Mouse (Mus musculus) erythroblast, embryonic 14.5 days (primary cell): ENCODE data around the gene Nit1. TPM values are rescaled to one million over a fixed set of nuclear protein-coding genes. Genes with fewer than 3 reads are reported as not detected.
"Not testable (repeated sequence)": the region's sequence is repeated elsewhere in the genome, so short reads cannot be mapped to it uniquely, and the experiment has no call there.

ENCODE experiments used
- H3K27me3 ChIP-seq: 2 replicates; pipeline ENCODE4 v1.6.1; 2012; ENCODE audit warnings: inconsistent platforms; ENCODE audit not compliant: control insufficient read depth
- H3K36me3 ChIP-seq: 2 replicates; pipeline ENCODE4 v1.6.1; 2012; ENCODE audit warnings: mild to moderate bottlenecking, inconsistent platforms; ENCODE audit not compliant: control insufficient read depth
- H3K4me1 ChIP-seq: 2 replicates; pipeline ENCODE4 v1.6.1; 2012; ENCODE audit warnings: inconsistent platforms; ENCODE audit not compliant: control insufficient read depth
- H3K4me3 ChIP-seq: replicated peaks from 2 replicates; pipeline ENCODE3; 2012; ENCODE audit warnings: moderate library complexity, mild to moderate bottlenecking, inconsistent platforms
- H3K9me3 ChIP-seq: 2 replicates; pipeline ENCODE4 v1.6.1; 2012; ENCODE audit warnings: low read length, inconsistent platforms, mixed read lengths; ENCODE audit not compliant: control insufficient read depth
- GATA1 ChIP-seq: IDR thresholded peaks from 2 replicates; pipeline ENCODE4 v1.6.1; 2012; ENCODE audit warnings: low read length, inconsistent platforms, mixed read lengths
- TAL1 ChIP-seq: IDR thresholded peaks from 3 replicates; pipeline ENCODE4 v1.6.1; 2012; ENCODE audit warnings: low read length, inconsistent platforms, mixed read lengths
- polyA plus RNA-seq: library from polyadenylated mRNA; stranded (reverse); fragments of >175 nt; gene quantifications from 2 replicates; pipeline ENCODE4 v1.2.3, GENCODE M21; 2012

The Nit1 gene
- polyA plus RNA-seq, 1 experiment = 0.98 TPM

DNA sequence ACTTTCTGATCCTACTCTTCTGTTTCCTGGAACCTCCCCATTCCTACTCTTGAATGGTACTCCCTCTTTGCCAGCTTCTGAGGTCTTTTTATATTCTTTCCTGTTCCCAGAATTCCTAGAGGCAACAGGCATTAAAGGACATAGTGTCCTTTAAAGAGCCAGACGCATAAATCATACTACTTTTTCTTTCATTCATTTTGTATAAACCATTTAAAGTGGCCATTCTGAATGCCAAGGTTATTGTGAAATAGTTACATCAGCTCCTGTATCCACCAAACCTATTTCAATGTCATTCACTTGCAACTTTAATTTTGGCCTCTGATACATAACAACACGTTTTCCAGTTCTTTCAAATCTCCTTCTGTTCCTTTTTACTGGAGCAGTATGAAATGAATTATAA is 36.1 kb downstream of the Nit1 start:
- H3K4me1 ChIP-seq = no peaks in the 10 kb centered on the region
- TF ChIP-seq TAL1 = no peak
- no peak for TF ChIP-seq GATA1
- no peaks in the 10 kb centered on the region for H3K36me3 ChIP-seq
- no peaks in the 10 kb centered on the region for H3K9me3 ChIP-seq
- H3K4me3 ChIP-seq = no peak overlapping the region
- H3K27me3 ChIP-seq = peaks cover 31% of the 10 kb centered on the region

DNA sequence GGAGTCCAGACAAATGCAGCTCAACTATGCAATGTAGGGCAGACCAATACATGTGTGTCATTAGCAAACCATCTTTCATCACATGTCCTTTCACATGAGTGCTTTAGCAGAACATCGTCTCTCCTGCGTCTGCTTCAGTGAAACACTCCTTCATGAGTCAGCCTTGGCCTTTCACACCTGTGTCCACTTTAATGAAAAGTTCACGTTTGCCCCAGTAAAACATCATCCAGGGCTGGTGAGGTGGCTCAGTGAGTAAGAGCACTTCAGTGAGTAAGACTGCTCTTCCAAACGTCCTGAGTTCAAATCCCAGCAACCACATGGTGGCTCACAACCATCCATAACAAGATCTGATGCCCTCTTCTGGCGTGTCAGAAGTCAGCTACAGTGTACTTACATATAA is 39.3 kb downstream of the Nit1 start:
- H3K27me3 ChIP-seq = peaks cover 35% of the 10 kb centered on the region
- not testable (repeated sequence) for H3K4me3 ChIP-seq, H3K9me3 ChIP-seq, H3K4me1 ChIP-seq, H3K36me3 ChIP-seq

- Histone ChIP-seq H3K36me3 (no peaks in the 10 kb centered on the region), H3K9me3 (peaks cover 2% of the 10 kb centered on the region; the same call in 1 of the 2 replicates), H3K4me1 (peaks cover 16% of the 10 kb centered on the region), H3K27me3 (peaks cover 45% of the 10 kb centered on the region), H3K4me3 (no peak overlapping the region)
- no peak for TF ChIP-seq GATA1
Measured at GRCm38 (mm10) chr1:171298226-171298625, 47.2 kb downstream of the Nit1 start.

DNA sequence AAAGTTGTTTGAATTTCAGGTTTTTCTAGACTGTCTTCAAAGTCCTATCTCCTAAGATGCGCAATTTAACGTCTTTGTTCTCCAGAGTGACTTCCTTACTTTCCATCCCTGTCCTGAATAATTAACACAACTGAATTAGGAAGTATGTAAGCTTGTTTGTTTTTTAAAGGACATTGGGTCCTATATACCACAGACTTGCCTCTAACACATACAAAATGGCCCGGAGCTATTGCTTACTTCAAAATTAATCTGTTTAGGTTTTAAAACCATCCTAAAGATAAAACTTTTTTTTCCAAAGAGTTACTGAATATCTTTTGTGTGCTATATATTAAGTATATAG is 50.4 kb downstream of the Nit1 start:
- peaks cover 5% of the 10 kb centered on the region; the same call in 1 of the 2 replicates for H3K9me3 ChIP-seq
- no peak for TF ChIP-seq GATA1
- TF ChIP-seq TAL1 = no peak
- H3K36me3 ChIP-seq = peaks cover 6% of the 10 kb centered on the region
- H3K4me1 ChIP-seq = peaks cover 38% of the 10 kb centered on the region
- peaks cover 36% of the 10 kb centered on the region for H3K27me3 ChIP-seq
- peak overlapping the region; percentile 96 for H3K4me3 ChIP-seq

GRCm38 (mm10) chr1:171294298-171295062 is 51.0 kb downstream of the Nit1 start, which contains the start of gene Ufc1:
Gene Ufc1 (minus strand): TSS chr1:171295024.
- Histone ChIP-seq H3K36me3 (peaks cover 11% of the 10 kb centered on the region), H3K4me1 (peaks cover 38% of the 10 kb centered on the region), H3K9me3 (peaks cover 5% of the 10 kb centered on the region; the same call in 1 of the 2 replicates), H3K4me3 (peak within 1 kb of the TSS; percentile 96), H3K27me3 (peaks cover 34% of the 10 kb centered on the region)
- no peak for TF ChIP-seq GATA1
- no peak for TF ChIP-seq TAL1

DNA sequence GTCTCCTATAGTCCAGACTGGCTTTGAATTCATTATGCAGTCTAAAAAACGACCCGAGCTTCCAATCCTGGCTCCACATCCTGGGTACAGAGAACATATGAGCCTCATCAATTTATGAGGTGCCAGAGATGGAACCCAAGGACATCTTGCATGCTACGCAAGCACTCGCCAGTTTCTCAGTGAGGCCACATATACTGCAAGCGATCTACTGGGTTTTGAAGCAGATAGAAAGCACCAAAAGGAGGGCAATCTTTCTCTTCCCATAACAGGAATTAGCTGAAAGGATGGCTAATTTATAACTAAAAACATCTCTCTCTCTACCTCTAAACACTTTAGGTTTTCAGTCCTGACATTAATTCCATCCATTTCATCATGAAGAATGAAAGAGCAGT is 51.5 kb downstream of the Nit1 start:
- Histone ChIP-seq H3K4me1 (peaks cover 42% of the 10 kb centered on the region), H3K4me3 (peak overlapping the region; percentile 96), H3K27me3 (peaks cover 31% of the 10 kb centered on the region), H3K9me3 (peaks cover 5% of the 10 kb centered on the region; the same call in 1 of the 2 replicates), H3K36me3 (peaks cover 17% of the 10 kb centered on the region)
- TF ChIP-seq TAL1 = no peak
- TF ChIP-seq GATA1 = no peak

GRCm38 (mm10) chr1:171293351-171293750 is 52.1 kb downstream of the Nit1 start:
- H3K4me1 ChIP-seq = peaks cover 47% of the 10 kb centered on the region
- H3K27me3 ChIP-seq = peaks cover 25% of the 10 kb centered on the region
- H3K9me3 ChIP-seq = peaks cover 5% of the 10 kb centered on the region; the same call in 1 of the 2 replicates
- H3K4me3 ChIP-seq = peak overlapping the region; percentile 96
- peaks cover 23% of the 10 kb centered on the region for H3K36me3 ChIP-seq
- TF ChIP-seq TAL1 (no peak), GATA1 (no peak)

- Histone ChIP-seq H3K27me3 (no peaks in the 10 kb centered on the region), H3K4me3 (peak overlapping the region; percentile 88), H3K4me1 (peaks cover 75% of the 10 kb centered on the region), H3K36me3 (peaks cover 61% of the 10 kb centered on the region), H3K9me3 (0 out of 2 replicates have a peak, but pooled peaks cover 2% of the 10 kb centered on the region)
- no peak for TF ChIP-seq GATA1
- TF ChIP-seq TAL1 = no peak
Measured at GRCm38 (mm10) chr1:171288328-171288727, 57.1 kb downstream of the Nit1 start.

Other genes starting within 250 kb of the Nit1 start
- 0.37 and 0.64 TPM in 2 replicates for gene Cfap126, start 231.7 kb downstream of the Nit1 start, polyA plus RNA-seq
- 4.9 and 7.2 TPM in 2 replicates for gene Sdhc, start 195.0 kb downstream of the Nit1 start, polyA plus RNA-seq
- not detected in 2 replicates for gene Mpz, start 194.9 kb downstream of the Nit1 start, polyA plus RNA-seq
- gene Pcp4l1, start 149.4 kb downstream of the Nit1 start, polyA plus RNA-seq = not detected in 2 replicates
- gene Nr1i3, start 131.7 kb downstream of the Nit1 start, polyA plus RNA-seq = not detected in 2 replicates
- gene Tomm40l, start 123.1 kb downstream of the Nit1 start, polyA plus RNA-seq = 2.2 TPM in 2 replicates
- 0.42 and 2.1 TPM in 2 replicates for gene Apoa2, start 120.6 kb downstream of the Nit1 start, polyA plus RNA-seq
- gene Fcer1g, start 111.3 kb downstream of the Nit1 start, polyA plus RNA-seq = 0.13 and 0.17 TPM in 2 replicates
- gene Adamts4, start 95.2 kb downstream of the Nit1 start, polyA plus RNA-seq = not detected in 2 replicates
- gene Ndufs2, start 94.3 kb downstream of the Nit1 start, polyA plus RNA-seq = 7.0 and 7.5 TPM in 2 replicates
- 11.1 and 11.6 TPM in 2 replicates for gene B4galt3, start 75.3 kb downstream of the Nit1 start, polyA plus RNA-seq
- 89.9 and 167 TPM in 2 replicates for gene Ppox, start 64.5 kb downstream of the Nit1 start, polyA plus RNA-seq
- 8.4 and 13.0 TPM in 2 replicates for gene Usp21, start 57.7 kb downstream of the Nit1 start, polyA plus RNA-seq
- 3.9 and 4.8 TPM in 2 replicates for gene Ufc1, start 50.6 kb downstream of the Nit1 start, polyA plus RNA-seq
- gene Dedd, start 16.5 kb downstream of the Nit1 start, polyA plus RNA-seq = 1.6 and 1.7 TPM in 2 replicates
- gene Pfdn2, start within 50 bp of the Nit1 start, polyA plus RNA-seq = 1.4 and 2.0 TPM in 2 replicates
- 0.14 TPM in 1 of 2 replicates, not detected in the other for gene Klhdc9, start 15.2 kb upstream of the Nit1 start, polyA plus RNA-seq
- gene Nectin4, start 24.5 kb upstream of the Nit1 start, polyA plus RNA-seq = not detected in 2 replicates
- gene Arhgap30, start 43.3 kb upstream of the Nit1 start, polyA plus RNA-seq = 0.06 and 0.07 TPM in 2 replicates
- gene Usf1, start 65.7 kb upstream of the Nit1 start, polyA plus RNA-seq = 1.2 and 3.6 TPM in 2 replicates
- gene Tstd1, start 73.2 kb upstream of the Nit1 start, polyA plus RNA-seq = not detected in 2 replicates
- 0.08 TPM in 1 of 2 replicates, not detected in the other for gene F11r, start 91.9 kb upstream of the Nit1 start, polyA plus RNA-seq
- gene Alyref2, start 157.8 kb upstream of the Nit1 start, polyA plus RNA-seq = 0.13 and 0.20 TPM in 2 replicates
- gene Itln1, start 189.6 kb upstream of the Nit1 start, polyA plus RNA-seq = not detected in 2 replicates
- 0.02 TPM in 1 of 2 replicates, not detected in the other for gene Cd244a, start 213.5 kb upstream of the Nit1 start, polyA plus RNA-seq